ENCODE assay signal across 8 mouse cellular contexts in the genomic region with DNA sequence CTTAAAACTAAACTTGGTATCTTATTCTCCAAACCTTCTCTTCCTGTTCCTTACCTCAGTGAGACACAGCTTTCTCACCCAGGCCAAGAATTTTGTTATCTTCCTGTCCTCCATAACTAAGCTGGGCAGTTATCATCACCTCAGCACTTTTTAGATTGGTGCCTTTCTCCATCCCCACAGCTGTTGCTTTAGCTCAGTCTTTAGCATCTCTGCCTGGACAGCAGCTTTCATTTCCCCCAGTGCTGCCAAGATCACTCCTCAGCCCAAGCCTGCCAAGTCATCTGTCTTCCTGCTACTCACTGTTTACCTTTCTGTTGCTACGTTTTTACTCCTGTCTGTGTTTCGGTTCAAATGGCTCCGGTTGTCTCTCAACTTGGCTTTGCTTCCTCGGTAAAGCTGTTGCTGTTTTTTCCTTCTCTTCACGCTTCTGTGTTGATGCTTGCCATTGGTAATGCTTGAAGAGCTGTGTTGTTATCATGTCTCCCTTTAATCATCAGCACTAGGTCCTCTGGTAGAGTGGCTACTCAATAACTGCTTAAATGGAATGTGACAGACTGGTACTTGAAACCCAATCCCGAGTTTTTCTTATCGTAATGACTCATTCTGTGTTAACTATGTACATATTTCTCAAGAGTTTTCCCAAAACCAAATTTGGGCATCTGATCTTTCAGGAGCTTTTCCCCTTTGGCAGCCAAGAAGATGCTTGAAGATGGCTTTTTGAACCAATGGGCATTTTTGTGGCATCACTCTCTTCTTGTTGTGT. TPM values are rescaled to one million over a fixed set of nuclear protein-coding genes. Genes with fewer than 3 reads are reported as not detected.
DNase-seq lines count a peak whose midpoint lies in the region; ATAC-seq and TF ChIP-seq lines count a peak whose summit lies in the region.

No protein-coding gene starts in this region.

- H3K4me3 ChIP-seq in neural tube, embryonic 14.5 days (ENCODE audit: low read depth, low read length) = no peak overlapping the region
- H3K4me3 ChIP-seq in cerebellum, adult 2 months (replicated peaks; ENCODE audit: insufficient read depth, low read depth, low read length) = no peak overlapping the region

- ATAC-seq in neural tube, embryonic 14.5 days (ENCODE audit: low read depth) = no peak

- no peaks in the 10 kb centered on the region for H3K27me3 ChIP-seq in neural tube, embryonic 14.5 days (ENCODE audit: control insufficient read depth, insufficient read depth, low read length)
- H3K27me3 ChIP-seq in cerebellum, adult 2 months (ENCODE audit: control insufficient read depth, insufficient read depth, low read length) = no peaks in the 10 kb centered on the region

- DNase-seq in neural tube, embryonic 10.5 days (ENCODE audit: extremely low spot score, low spot score) = no peak
- DNase-seq in cerebellum, adult 2 months = peak; percentile 47 to 69
- peak; percentile 32 for DNase-seq in gastrocnemius, postnatal 14 days
- peak; percentile 52 to 56 for DNase-seq in lung, adult 18-20 months
- no peak for DNase-seq in thymus, postnatal 10 days (ENCODE audit: low spot score in 2 of 2)
- DNase-seq in spleen, postnatal 10 days (ENCODE audit: low spot score in 2 of 2) = no peak
- no peak for DNase-seq in layer of hippocampus, postnatal 25 days (ENCODE audit: extremely low spot score in 1 of 2, low spot score in 1 of 2)

- peaks cover 10% of the 10 kb centered on the region; the same call in 1 of the 2 replicates for H3K4me1 ChIP-seq in neural tube, embryonic 14.5 days (ENCODE audit: control insufficient read depth, insufficient read depth, low read length)
- peaks cover 6% of the 10 kb centered on the region; the same call in 1 of the 2 replicates for H3K4me1 ChIP-seq in cerebellum, adult 2 months (ENCODE audit: control insufficient read depth, insufficient read depth, low read length)

- no peak overlapping the region for H3K4me2 ChIP-seq in neural tube, embryonic 14.5 days (ENCODE audit: low read depth, low read length)

- TF ChIP-seq CTCF in cerebellum, adult 2 months (IDR thresholded peaks at IDR 0.05; ENCODE audit: borderline replicate concordance, insufficient read depth, low read depth, low read length) = no peak

- H3K9me3 ChIP-seq in neural tube, embryonic 14.5 days (ENCODE audit: control insufficient read depth, low read length) = no peaks in the 10 kb centered on the region

- WGBS in neural tube, embryonic 14.5 days = 54% methylated on average over 7 of the region's 7 CpGs
- WGBS in cerebellum, adult 2 months = 6% methylated on average over 7 of the region's 7 CpGs

- no peak overlapping the region for H3K9ac ChIP-seq in neural tube, embryonic 14.5 days (replicated peaks; ENCODE audit: low read depth, low read length)

- H3K27ac ChIP-seq in neural tube, embryonic 14.5 days (ENCODE audit: low read depth, low read length) = 0 out of 2 replicates have a peak overlapping the region, but pooled peaks have one; percentile 39
- H3K27ac ChIP-seq in cerebellum, adult 2 months (ENCODE audit: insufficient read depth, low read length) = no peak overlapping the region

- intact Hi-C loops in gastrocnemius, postnatal 14 days (cut with DNase I; ENCODE audit: low total_unique reads) = no loop called here

- H3K36me3 ChIP-seq in neural tube, embryonic 14.5 days (ENCODE audit: control insufficient read depth, insufficient read depth, low read length) = no peaks in the 10 kb centered on the region

- TF ChIP-seq POLR2A in cerebellum, adult 2 months (IDR thresholded peaks at IDR 0.05; ENCODE audit: borderline replicate concordance, insufficient read depth, low read length) = no peak

RNA-seq across cellular contexts. Expression of a gene that starts 26.8 kb away (rescaled TPM):
- 124 and 187 TPM in 2 replicates for polyA plus RNA-seq in neural tube, embryonic 14.5 days (2014; fragmentation: Nextera tagmentation; extraction: Ambion mirVana)
- 127 and 144 TPM in 2 replicates for polyA plus RNA-seq in cerebellum, adult 2 months (2012; rRNA removed)
- 10 to 100 TPM; 40.1 to 44.0 TPM for total RNA-seq in gastrocnemius, postnatal 14 days (2021)
- total RNA-seq in layer of hippocampus, postnatal 25 days (2021) = 100 to 1,000 TPM; 224 to 251 TPM

Comparison
In these comparisons a context has a peak if more than half of its experiments do, and no peak if none do; other contexts are left out.
1. DNase-seq: peak in cerebellum, adult 2 months (2 of 2), gastrocnemius, postnatal 14 days (single experiment) and lung, adult 18-20 months (2 of 2); none in neural tube, embryonic 10.5 days (single experiment), thymus, postnatal 10 days (0 of 2), spleen, postnatal 10 days (0 of 2) and layer of hippocampus, postnatal 25 days (0 of 2).
2. RNA of a gene that starts 26.8 kb away (total RNA-seq): 224 to 251 TPM in layer of hippocampus, postnatal 25 days; 40.1 to 44.0 TPM in gastrocnemius, postnatal 14 days; every median in the first group is over 4 times any median in the second.